19 mouse cellular contexts compared by ENCODE assay signal in genomic region chr1:178829456-178829855, GRCm38 (mm10).
DNase-seq lines count a peak whose midpoint lies in the region; ATAC-seq lines count a peak whose summit lies in the region.
"Had no signal": no experiment of that assay in that cellular context is flagged by ENCODE, and none has a peak within 500 bp of the region (broad histone marks: within the 10 kb centered on the region; RNA-seq: fewer than 3 reads in every experiment).

No protein-coding gene starts in this region.

- H3K9me3 ChIP-seq in forebrain, embryonic 13.5 days (replicated peaks) = no peaks in the 10 kb centered on the region
- no peaks in the 10 kb centered on the region for H3K9me3 ChIP-seq in forebrain, embryonic 10.5 days
- no peaks in the 10 kb centered on the region for H3K9me3 ChIP-seq in liver, embryonic 12.5 days (replicated peaks)
- H3K9me3 ChIP-seq: embryonic facial prominence, embryonic 10.5 days; heart, embryonic 15.5 days; intestine, embryonic 15.5 days; neural tube, embryonic 13.5 days had no signal

- H3K4me3 ChIP-seq in forebrain, embryonic 13.5 days = no peak overlapping the region
- no peak overlapping the region for H3K4me3 ChIP-seq in forebrain, embryonic 10.5 days
- H3K4me3 ChIP-seq in liver, embryonic 12.5 days = no peak overlapping the region
- H3K4me3 ChIP-seq: embryonic facial prominence, embryonic 10.5 days; heart, embryonic 15.5 days; intestine, embryonic 15.5 days; neural tube, embryonic 13.5 days had no signal

- no peaks in the 10 kb centered on the region for H3K36me3 ChIP-seq in forebrain, embryonic 13.5 days (ENCODE audit: poor library complexity, severe bottlenecking)
- no peaks in the 10 kb centered on the region for H3K36me3 ChIP-seq in forebrain, embryonic 10.5 days (replicated peaks)
- no peaks in the 10 kb centered on the region for H3K36me3 ChIP-seq in liver, embryonic 12.5 days
- H3K36me3 ChIP-seq: embryonic facial prominence, embryonic 10.5 days; heart, embryonic 15.5 days; intestine, embryonic 15.5 days; neural tube, embryonic 13.5 days had no signal

- intact Hi-C loops in heart, postnatal 10 days (cut with DNase I) = no loop called here

- 65% methylated on average over 4 of the region's 4 CpGs for WGBS in forebrain, embryonic 13.5 days
- 89% methylated on average over 4 of the region's 4 CpGs for WGBS in forebrain, embryonic 10.5 days
- WGBS in liver, embryonic 12.5 days (ENCODE audit: insufficient replicate concordance) = 67% methylated on average over 4 of the region's 4 CpGs

- no peak overlapping the region for H3K9ac ChIP-seq in forebrain, embryonic 13.5 days
- no peak overlapping the region for H3K9ac ChIP-seq in liver, embryonic 12.5 days
- H3K9ac ChIP-seq: heart, embryonic 15.5 days; hindbrain, embryonic 14.5 days; intestine, embryonic 15.5 days; neural tube, embryonic 13.5 days had no signal

- no peaks in the 10 kb centered on the region for H3K27me3 ChIP-seq in forebrain, embryonic 13.5 days
- H3K27me3 ChIP-seq in forebrain, embryonic 10.5 days (ENCODE audit: poor library complexity, severe bottlenecking) = no peaks in the 10 kb centered on the region
- no peaks in the 10 kb centered on the region for H3K27me3 ChIP-seq in liver, embryonic 12.5 days (replicated peaks)
- H3K27me3 ChIP-seq: CH12.LX; heart, embryonic 15.5 days; intestine, embryonic 15.5 days; neural tube, embryonic 13.5 days had no signal

- H3K27ac ChIP-seq in forebrain, embryonic 13.5 days = no peak overlapping the region
- H3K27ac ChIP-seq in forebrain, embryonic 10.5 days = no peak overlapping the region
- no peak overlapping the region for H3K27ac ChIP-seq in liver, embryonic 12.5 days
- H3K27ac ChIP-seq: embryonic facial prominence, embryonic 10.5 days; heart, embryonic 15.5 days; hindbrain, embryonic 14.5 days; intestine, embryonic 15.5 days; kidney, postnatal 0 days; neural tube, embryonic 13.5 days had no signal

- no peak for DNase-seq in forebrain, embryonic 10.5 days (ENCODE audit: extremely low spot score, low spot score)
- peak; percentile 8 to 24 for DNase-seq in heart, postnatal 10 days
- DNase-seq in heart, postnatal 4 days = no peak
- peak; percentile 9 to 21 for DNase-seq in right cerebral cortex, adult 2 months (ENCODE audit: low spot score in 2 of 2)
- DNase-seq in right cerebral cortex, postnatal 25 days = no peak
- DNase-seq in telencephalon, adult 2 months (ENCODE audit: low read depth, low spot score) = peak; percentile 38
- DNase-seq: adrenal gland, postnatal 14 days; cerebellum, adult 2 months; lung, postnatal 10 days; right cerebral cortex, postnatal 4 days had no signal

- 0 out of 2 replicates have a peak, but pooled peaks have one; percentile 48 for ATAC-seq in forebrain, embryonic 13.5 days
- no peak for ATAC-seq in liver, embryonic 12.5 days
- ATAC-seq: intestine, embryonic 15.5 days had no signal

- peaks cover 25% of the 10 kb centered on the region for H3K4me1 ChIP-seq in forebrain, embryonic 13.5 days
- H3K4me1 ChIP-seq in forebrain, embryonic 10.5 days = peaks cover 7% of the 10 kb centered on the region; the same call in 1 of the 2 replicates
- H3K4me1 ChIP-seq in liver, embryonic 12.5 days = no peaks in the 10 kb centered on the region
- H3K4me1 ChIP-seq: intestine, embryonic 15.5 days had no signal

- no peak overlapping the region for H3K4me2 ChIP-seq in forebrain, embryonic 13.5 days
- H3K4me2 ChIP-seq in liver, embryonic 12.5 days = no peak overlapping the region
- H3K4me2 ChIP-seq: heart, embryonic 15.5 days; hindbrain, embryonic 14.5 days; intestine, embryonic 15.5 days; neural tube, embryonic 13.5 days had no signal

Comparison
In these comparisons a context has a peak if more than half of its experiments do, and no peak if none do; other contexts are left out.
1. DNase-seq: peak in heart, postnatal 10 days (2 of 2), right cerebral cortex, adult 2 months (2 of 2) and telencephalon, adult 2 months (single experiment); none in forebrain, embryonic 10.5 days (single experiment), heart, postnatal 4 days (single experiment) and right cerebral cortex, postnatal 25 days (single experiment).